Mouse (Mus musculus): ENCODE measurements around the gene Zfp609. TPM values are rescaled to one million over a fixed set of nuclear protein-coding genes. Genes with fewer than 3 reads are reported as not detected.

Zfp609 gene
- polyA plus RNA-seq, 1 experiment from 2014 or later = 6.4 TPM

GRCm38 (mm10) chr9:65649997-65650396 lies 177.4 kb downstream of the Zfp609 start:
- Histone ChIP-seq H3K9me3 (replicated peaks) (no peaks in the 10 kb centered on the region), H3K4me3 (no peak overlapping the region), H3K27ac (replicated peaks) (no peak overlapping the region), H3K36me3 (no peaks in the 10 kb centered on the region), H3K27me3 (ENCODE audit: low read depth, poor library complexity, severe bottlenecking) (no peaks in the 10 kb centered on the region), H3K4me1 (peaks cover 5% of the 10 kb centered on the region; the same call in 1 of the 2 replicates)
- 71% methylated on average over 1 of the region's 1 CpGs for WGBS
- no peak for DNase-seq (ENCODE audit: low spot score)

- 93% methylated on average over 13 of the region's 13 CpGs for WGBS
- no peak overlapping the region for H3K27ac ChIP-seq (replicated peaks)
- peaks cover 5% of the 10 kb centered on the region; the same call in 1 of the 2 replicates for H3K4me1 ChIP-seq
These were observed 178.6 kb downstream of the Zfp609 start for GRCm38 (mm10) chr9:65648730-65649129.

GRCm38 (mm10) chr9:65646782-65647181 lies 180.6 kb downstream of the Zfp609 start:
- Histone ChIP-seq H3K27me3 (ENCODE audit: low read depth, poor library complexity, severe bottlenecking) (no peaks in the 10 kb centered on the region), H3K4me3 (no peak overlapping the region), H3K27ac (replicated peaks) (no peak overlapping the region), H3K36me3 (no peaks in the 10 kb centered on the region), H3K9me3 (replicated peaks) (no peaks in the 10 kb centered on the region), H3K4me1 (peaks cover 16% of the 10 kb centered on the region)
- 87% methylated on average over 2 of the region's 2 CpGs for WGBS
- DNase-seq (ENCODE audit: low spot score) = no peak

More at GRCm38 (mm10) chr9:65648730-65649129, 178.6 kb downstream of the Zfp609 start:
- Histone ChIP-seq H3K9me3 (replicated peaks) (no peaks in the 10 kb centered on the region), H3K27me3 (ENCODE audit: low read depth, poor library complexity, severe bottlenecking) (no peaks in the 10 kb centered on the region), H3K36me3 (no peaks in the 10 kb centered on the region), H3K4me3 (no peak overlapping the region)
- DNase-seq (ENCODE audit: low spot score) = no peak

- Histone ChIP-seq H3K9me3 (replicated peaks) (no peaks in the 10 kb centered on the region), H3K4me1 (peaks cover 24% of the 10 kb centered on the region), H3K4me3 (no peak overlapping the region), H3K36me3 (no peaks in the 10 kb centered on the region), H3K27ac (replicated peaks) (no peak overlapping the region), H3K27me3 (ENCODE audit: low read depth, poor library complexity, severe bottlenecking) (no peaks in the 10 kb centered on the region)
- no peak for DNase-seq (ENCODE audit: low spot score)
- 70% methylated on average over 3 of the region's 3 CpGs for WGBS
These were observed 181.4 kb downstream of the Zfp609 start for GRCm38 (mm10) chr9:65645984-65646383.

- peaks cover 33% of the 10 kb centered on the region for H3K4me1 ChIP-seq
- H3K36me3 ChIP-seq = no peaks in the 10 kb centered on the region
- no peak for DNase-seq (ENCODE audit: low spot score)
- no peak overlapping the region for H3K4me3 ChIP-seq
- no peaks in the 10 kb centered on the region for H3K9me3 ChIP-seq (replicated peaks)
- WGBS = 86% methylated on average over 4 of the region's 4 CpGs
- H3K27me3 ChIP-seq (ENCODE audit: low read depth, poor library complexity, severe bottlenecking) = peaks cover 2% of the 10 kb centered on the region; the same call in 1 of the 2 replicates
- H3K27ac ChIP-seq (replicated peaks) = no peak overlapping the region
These were observed 182.4 kb downstream of the Zfp609 start for GRCm38 (mm10) chr9:65644960-65645359.

- DNase-seq (ENCODE audit: low spot score) = no peak
- Histone ChIP-seq H3K4me3 (no peak overlapping the region), H3K9me3 (replicated peaks) (no peaks in the 10 kb centered on the region), H3K27me3 (ENCODE audit: low read depth, poor library complexity, severe bottlenecking) (peaks cover 11% of the 10 kb centered on the region; the same call in 1 of the 2 replicates), H3K4me1 (peaks cover 37% of the 10 kb centered on the region), H3K27ac (replicated peaks) (no peak overlapping the region), H3K36me3 (no peaks in the 10 kb centered on the region)
These were observed 184.8 kb downstream of the Zfp609 start for GRCm38 (mm10) chr9:65642546-65642945.

Other genes with a start within 250 kb of the Zfp609 start
- gene Plekho2, start 247.5 kb downstream of the Zfp609 start, polyA plus RNA-seq (2016; fragmentation: Nextera tagmentation; extraction: Ambion mirVana) = 13.4 and 13.9 TPM in 2 replicates
- gene Pif1, start 240.4 kb downstream of the Zfp609 start, polyA plus RNA-seq (2016; fragmentation: Nextera tagmentation; extraction: Ambion mirVana) = 27.8 and 29.3 TPM in 2 replicates
- gene Rbpms2, start 197.9 kb downstream of the Zfp609 start, polyA plus RNA-seq (2016; fragmentation: Nextera tagmentation; extraction: Ambion mirVana) = 33.2 and 39.4 TPM in 2 replicates
- gene Oaz2, start 159.6 kb downstream of the Zfp609 start, polyA plus RNA-seq (2016; fragmentation: Nextera tagmentation; extraction: Ambion mirVana) = 234 and 269 TPM in 2 replicates
- gene Pclaf, start 62.7 kb upstream of the Zfp609 start, polyA plus RNA-seq (2016; fragmentation: Nextera tagmentation; extraction: Ambion mirVana) = 258 and 306 TPM in 2 replicates
- 32.0 and 32.2 TPM in 2 replicates for gene Trip4, start 81.2 kb upstream of the Zfp609 start, polyA plus RNA-seq (2016; fragmentation: Nextera tagmentation; extraction: Ambion mirVana)
- 16.6 and 17.4 TPM in 2 replicates for gene Csnk1g1, start 81.4 kb upstream of the Zfp609 start, polyA plus RNA-seq (2016; fragmentation: Nextera tagmentation; extraction: Ambion mirVana)
- gene Ppib, start 232.7 kb upstream of the Zfp609 start, polyA plus RNA-seq (2016; fragmentation: Nextera tagmentation; extraction: Ambion mirVana) = 473 and 501 TPM in 2 replicates
- gene Snx22, start 242.2 kb upstream of the Zfp609 start, polyA plus RNA-seq (2016; fragmentation: Nextera tagmentation; extraction: Ambion mirVana) = 2.7 and 3.7 TPM in 2 replicates

Data from midbrain, embryonic 10.5 days (tissue).